Mouse (Mus musculus) cerebellum, postnatal 36 days (tissue): ENCODE results near the gene Tas2r115.
"Not testable (repeated sequence)": the region's sequence is repeated elsewhere in the genome, so short reads cannot be mapped to it uniquely, and the experiment has no call there.

Source experiments
- DNase-seq, 2 experiments: peaks; one replicate each; pipeline ENCODE4 v3.0.0; 2021 to 2022; ENCODE audit warnings: mixed read lengths in 2 of 2

Gene Tas2r115

GRCm38 (mm10) chr6:132737935-132738334 is at the start of gene Tas2r115:
Gene Tas2r115 (minus strand): TSS chr6:132738035.
- no peak for DNase-seq

GRCm38 (mm10) chr6:132778062-132778461 is 40.2 kb upstream of the Tas2r115 start, which contains the start of gene Tas2r136:
Gene Tas2r136 (minus strand): TSS chr6:132778162.
- DNase-seq, result no peak

GRCm38 (mm10) chr6:132761831-132762230 is 24.0 kb upstream of the Tas2r115 start, which contains the start of gene Tas2r102:
Gene Tas2r102 (plus strand): TSS chr6:132762131.
- no peak for DNase-seq

- DNase-seq, result no peak
These were observed 16.6 kb upstream of the Tas2r115 start, which contains the start of gene Tas2r124 for GRCm38 (mm10) chr6:132754430-132754829. Gene Tas2r124 (plus strand): TSS chr6:132754730.

- no peak for DNase-seq
These were observed 12.4 kb upstream of the Tas2r115 start for GRCm38 (mm10) chr6:132750206-132750605.

GRCm38 (mm10) chr6:132711828-132712227 is 26.0 kb downstream of the Tas2r115 start, which contains the start of gene Tas2r122:
Gene Tas2r122 (minus strand): TSS chr6:132711928.
- no peak for DNase-seq

GRCm38 (mm10) chr6:132700907-132701306 is 36.9 kb downstream of the Tas2r115 start, which contains the start of gene Tas2r121:
Gene Tas2r121 (minus strand): TSS chr6:132701007.
- no peak for DNase-seq

- DNase-seq, result not testable (repeated sequence)
These were observed 46.2 kb downstream of the Tas2r115 start for GRCm38 (mm10) chr6:132691596-132691995.
